Mouse (Mus musculus) left cerebral cortex, postnatal 4 days (tissue): Measurements from ENCODE around the gene Pitpna. TPM values are rescaled to one million over a fixed set of nuclear protein-coding genes. Genes with fewer than 3 reads are reported as not detected.

Experiments
- DNase-seq: peaks from one replicate; pipeline ENCODE4 v3.0.0-alpha.2; 2022
- intact Hi-C: fragments of 180-260 bp; cut with DNase I; formaldehyde crosslinking; loops from one replicate; pipeline ENCODE4 v1.15.1; 2025
- total RNA-seq, 2 experiments: library from RNA; stranded (reverse); gene quantifications; 2 replicates each; pipeline ENCODE4 v1.2.3; 2021

The Pitpna gene
- total RNA-seq, 2 experiments from 2014 or later = 249 to 259 TPM

- DNase-seq = peak; percentile 39
- intact Hi-C loops = no loop called here
Measured at GRCm38 (mm10) chr11:75655621-75656545, 68.0 kb downstream of the Pitpna start.

GRCm38 (mm10) chr11:75656621-75657590 lies 69.0 kb downstream of the Pitpna start:
- intact Hi-C loops = no loop called here
- DNase-seq = no peak

GRCm38 (mm10) chr11:75657841-75658240 lies 69.9 kb downstream of the Pitpna start:
- intact Hi-C loops = no loop called here

GRCm38 (mm10) chr11:75658311-75658710 lies 70.4 kb downstream of the Pitpna start:
- intact Hi-C loops = no loop called here
- no peak for DNase-seq

More at GRCm38 (mm10) chr11:75657841-75658240, 69.9 kb downstream of the Pitpna start:
- no peak for DNase-seq

- no peak for DNase-seq
- intact Hi-C loops = no loop called here
Measured at GRCm38 (mm10) chr11:75658996-75659750, 71.3 kb downstream of the Pitpna start.

- intact Hi-C loops = no loop called here
- DNase-seq = no peak
Measured at GRCm38 (mm10) chr11:75660081-75660590, 72.2 kb downstream of the Pitpna start.

- intact Hi-C loops = no loop called here
- no peak for DNase-seq
Measured at GRCm38 (mm10) chr11:75660941-75661800, 73.3 kb downstream of the Pitpna start.

- intact Hi-C loops = no loop called here
- no peak for DNase-seq
Measured at GRCm38 (mm10) chr11:75662131-75662530, 74.2 kb downstream of the Pitpna start.

- intact Hi-C loops = no loop called here
- DNase-seq = no peak
Measured at GRCm38 (mm10) chr11:75666296-75666695, 78.4 kb downstream of the Pitpna start.

- intact Hi-C loops = no loop called here
- no peak for DNase-seq
Measured at GRCm38 (mm10) chr11:75668621-75669020, 80.7 kb downstream of the Pitpna start.

GRCm38 (mm10) chr11:75669176-75669852 lies 81.4 kb downstream of the Pitpna start:
- intact Hi-C loops = no loop called here

GRCm38 (mm10) chr11:75669853-75670200 lies 81.9 kb downstream of the Pitpna start:
- DNase-seq = no peak
- intact Hi-C loops = no loop called here

More at GRCm38 (mm10) chr11:75669176-75669852, 81.4 kb downstream of the Pitpna start:
- DNase-seq = no peak

GRCm38 (mm10) chr11:75671426-75672180 lies 83.7 kb downstream of the Pitpna start:
- intact Hi-C loops = no loop called here
- DNase-seq = no peak

- DNase-seq = no peak
- intact Hi-C loops = no loop called here
Measured at GRCm38 (mm10) chr11:75673411-75673810, 85.5 kb downstream of the Pitpna start.

GRCm38 (mm10) chr11:75674875-75675274 lies 87.0 kb downstream of the Pitpna start:
- intact Hi-C loops = no loop called here
- no peak for DNase-seq

GRCm38 (mm10) chr11:75677881-75678746 lies 90.2 kb downstream of the Pitpna start:
- no peak for DNase-seq
- intact Hi-C loops = no loop called here
